Mouse (Mus musculus) heart, postnatal 25 days (tissue): ENCODE measurements around the gene Ldhd. TPM values are rescaled to one million over a fixed set of nuclear protein-coding genes. Genes with fewer than 3 reads are reported as not detected.

Experiments
- DNase-seq: peaks from one replicate; pipeline ENCODE4 v3.0.0; 2022; ENCODE audit warnings: low spot score
- intact Hi-C: fragments of 180-260 bp; cut with DNase I; formaldehyde crosslinking; loops from one replicate; pipeline ENCODE4 v1.15.1; 2025
- total RNA-seq, 2 experiments: library from RNA; stranded (reverse); gene quantifications; 2 replicates each; pipeline ENCODE4 v1.2.3; 2021

Ldhd gene
- total RNA-seq, 2 experiments from 2014 or later, result 25.1 to 28.1 TPM

- intact Hi-C loops, result loop anchor here (2.0 to 5.0 kb wide), 2 partner anchors 25 to 258 kb away; no protein-coding TSS in a partner anchor
- DNase-seq, result no peak
These were observed 30.3 kb downstream of the Ldhd start for GRCm38 (mm10) chr8:111599707-111600444.

GRCm38 (mm10) chr8:111597310-111597709 lies 32.9 kb downstream of the Ldhd start:
- DNase-seq, result no peak
- intact Hi-C loops, result loop anchor here (2.0 to 5.0 kb wide), 3 partner anchors 49 to 255 kb away; partner anchors contain the start of gene Znrf1

GRCm38 (mm10) chr8:111596485-111596821 lies 33.7 kb downstream of the Ldhd start:
- no peak for DNase-seq
- intact Hi-C loops, result loop anchor here (2.0 to 5.0 kb wide), 3 partner anchors 48 to 254 kb away; partner anchors contain the start of gene Znrf1

- DNase-seq, result peak; percentile 14
- intact Hi-C loops, result loop anchor here (2.0 to 5.0 kb wide), 3 partner anchors 47 to 254 kb away; partner anchors contain the start of gene Znrf1
These were observed 34.3 kb downstream of the Ldhd start for GRCm38 (mm10) chr8:111595712-111596484.

GRCm38 (mm10) chr8:111594951-111595350 lies 35.2 kb downstream of the Ldhd start:
- no peak for DNase-seq
- intact Hi-C loops, result loop anchor here (5.0 kb wide), 1 partner anchor 253 kb away; no protein-coding TSS in a partner anchor

DNA sequence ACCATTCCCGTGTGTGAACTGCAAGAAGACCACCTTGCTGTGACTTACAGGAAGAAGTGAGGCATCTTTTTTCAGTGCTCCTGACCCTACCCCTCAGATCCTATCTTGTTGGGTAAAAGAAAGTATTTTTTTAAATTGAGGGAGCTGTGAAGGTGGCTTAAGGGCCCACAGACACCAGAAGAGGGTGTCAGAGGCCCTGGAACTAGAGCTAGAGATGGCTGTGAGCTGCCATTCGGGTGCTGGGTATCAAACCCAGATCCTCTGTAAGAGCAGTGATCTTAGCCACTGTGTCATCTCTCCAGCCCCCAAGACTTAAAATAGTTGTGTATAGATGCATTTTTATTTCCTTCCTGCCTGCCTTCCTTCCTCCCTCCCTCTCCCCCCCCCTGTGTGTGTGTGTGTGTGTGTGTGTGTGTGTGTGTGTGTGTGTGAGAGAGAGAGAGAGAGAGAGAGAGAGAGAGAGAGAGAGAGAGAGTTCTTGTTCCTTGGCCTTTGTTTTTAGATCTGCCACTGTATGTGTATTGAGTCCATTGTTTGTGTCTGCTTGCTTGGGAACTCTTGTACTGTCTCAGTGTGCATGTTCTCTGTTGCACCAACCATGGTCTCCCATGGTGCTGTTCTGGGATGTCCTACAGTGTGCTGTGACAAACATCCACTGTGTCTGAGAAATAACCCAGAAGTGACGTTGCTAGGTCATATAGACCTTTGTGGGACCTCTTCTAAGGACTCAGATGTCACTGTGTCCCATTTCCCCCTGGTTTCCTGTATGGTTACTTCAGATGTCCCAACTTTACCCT lies 35.9 kb downstream of the Ldhd start:
- intact Hi-C loops, result no loop called here
- DNase-seq, result no peak

GRCm38 (mm10) chr8:111592390-111592910 lies 37.7 kb downstream of the Ldhd start:
- intact Hi-C loops, result no loop called here
- DNase-seq, result no peak

DNA sequence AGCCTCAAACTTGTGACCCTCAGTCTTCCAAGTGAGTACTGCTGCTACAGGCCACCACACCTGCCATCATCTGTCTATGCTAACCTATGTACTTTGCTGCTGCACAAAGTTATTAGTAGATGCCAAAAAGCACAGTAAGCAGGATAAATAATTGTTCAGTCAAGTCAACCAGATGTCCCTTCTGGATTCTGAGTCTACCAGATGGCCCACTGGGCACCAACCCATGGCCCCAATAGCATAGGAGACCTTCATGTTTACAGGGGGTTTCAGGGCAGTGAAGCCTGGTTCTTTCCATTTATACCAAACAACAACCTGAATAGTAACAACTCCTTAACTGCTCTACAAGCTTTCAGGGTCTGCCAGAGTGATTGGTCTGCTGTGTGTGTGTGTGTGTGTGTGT lies 39.0 kb downstream of the Ldhd start:
- no peak for DNase-seq
- intact Hi-C loops, result no loop called here

DNA sequence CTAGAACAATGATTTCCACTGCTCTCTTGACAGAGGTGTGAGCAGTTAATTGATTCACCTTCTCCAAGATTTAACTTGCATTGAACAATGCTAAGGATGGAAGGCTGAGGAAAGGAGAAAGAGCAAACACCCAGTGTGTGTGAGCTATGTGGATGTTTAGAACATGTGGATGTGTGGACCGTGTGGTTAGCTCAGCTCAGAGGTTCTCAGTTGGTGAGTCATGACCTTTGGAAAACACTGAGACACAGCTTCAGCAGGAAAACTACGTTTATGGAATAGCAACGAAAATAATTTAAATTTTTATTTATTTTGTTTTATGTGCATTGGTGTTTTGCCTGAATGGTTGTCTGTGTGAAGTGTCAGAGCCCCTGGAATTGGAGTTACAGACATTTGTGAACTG lies 40.0 kb downstream of the Ldhd start:
- DNase-seq, result no peak
- intact Hi-C loops, result no loop called here

- no peak for DNase-seq
- intact Hi-C loops, result no loop called here
These were observed 41.8 kb downstream of the Ldhd start for GRCm38 (mm10) chr8:111588336-111588735.

GRCm38 (mm10) chr8:111587545-111588094 lies 42.6 kb downstream of the Ldhd start:
- no peak for DNase-seq
- intact Hi-C loops, result no loop called here

DNA sequence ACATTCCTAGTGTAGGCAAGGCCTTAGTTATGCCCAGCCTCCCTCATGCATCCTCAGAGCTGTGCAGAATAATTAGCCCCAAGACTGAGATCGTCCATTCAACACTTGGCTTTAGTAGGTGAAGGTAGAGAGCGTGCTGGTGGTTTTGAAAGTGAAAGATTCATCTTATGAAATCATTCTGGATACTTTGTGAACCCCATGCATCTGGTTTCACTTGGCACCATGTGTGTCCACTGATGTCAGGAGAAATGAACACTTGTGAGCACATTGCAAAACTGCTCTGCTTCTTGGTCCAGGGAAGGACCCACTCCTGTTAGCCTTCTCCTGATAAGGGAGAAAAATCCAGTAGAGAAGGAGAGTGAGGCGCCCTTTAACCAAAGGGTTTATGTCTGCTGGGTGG lies 45.2 kb downstream of the Ldhd start:
- DNase-seq, result no peak

GRCm38 (mm10) chr8:111582386-111582785 lies 47.8 kb downstream of the Ldhd start:
- no peak for DNase-seq
- intact Hi-C loops, result no loop called here

More for the DNA sequence above, 45.2 kb downstream of the Ldhd start:
- intact Hi-C loops, result no loop called here

- intact Hi-C loops, result no loop called here
- DNase-seq, result no peak
These were observed 49.9 kb downstream of the Ldhd start for GRCm38 (mm10) chr8:111580306-111580705.

- intact Hi-C loops, result no loop called here
- no peak for DNase-seq
These were observed 50.9 kb downstream of the Ldhd start for GRCm38 (mm10) chr8:111579318-111579717.

DNA sequence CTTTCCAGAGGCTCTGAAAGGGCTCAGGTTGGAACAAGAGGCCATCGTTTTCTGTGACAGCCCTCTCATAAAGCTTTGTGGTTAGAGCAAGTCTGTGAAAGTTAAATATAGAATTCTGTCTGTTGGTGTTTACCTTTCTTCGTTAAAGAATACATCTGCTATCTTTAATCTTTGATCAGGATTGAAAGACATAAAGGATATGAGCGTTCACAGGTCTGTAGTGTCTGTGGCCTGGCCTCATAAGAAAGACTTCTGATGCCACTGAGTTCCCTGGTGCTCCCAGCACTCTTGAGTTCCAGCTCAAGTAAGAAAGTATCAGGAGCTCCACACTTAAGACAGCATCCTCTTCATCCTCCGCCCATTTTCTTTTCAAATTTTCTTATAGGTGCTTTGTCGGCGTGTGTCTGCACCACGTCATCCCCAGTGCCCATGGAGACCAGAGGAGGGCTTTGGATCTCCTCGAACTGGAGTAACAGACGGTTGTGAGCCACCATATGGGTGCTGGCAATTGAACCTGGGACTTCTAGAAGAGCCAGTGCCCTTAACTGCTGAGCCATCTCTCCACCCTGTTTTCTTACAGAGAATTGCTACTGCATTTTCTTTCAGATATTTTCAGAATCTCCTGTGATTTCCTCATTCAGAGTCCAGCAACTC lies 52.2 kb downstream of the Ldhd start:
- DNase-seq, result no peak
- intact Hi-C loops, result no loop called here

DNA sequence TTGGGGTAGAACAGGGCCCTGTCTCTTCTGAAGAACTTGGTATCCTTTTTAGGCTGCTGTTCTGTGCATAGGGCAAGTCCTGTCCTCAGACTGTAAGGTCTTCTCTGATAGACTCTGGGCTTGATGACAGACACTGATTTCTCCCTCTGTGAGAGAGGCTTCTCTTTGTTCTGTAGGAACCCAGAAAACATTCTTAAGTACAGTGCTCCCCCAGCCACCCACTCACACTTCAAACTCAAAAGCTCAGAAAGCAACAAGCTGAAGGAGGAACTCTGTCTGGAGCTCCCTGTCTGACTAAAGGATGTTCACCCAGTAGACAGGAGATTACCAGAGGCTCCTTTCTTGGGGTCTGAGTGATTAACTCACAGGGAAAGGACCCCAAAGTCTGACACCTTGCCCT lies 53.7 kb downstream of the Ldhd start:
- intact Hi-C loops, result no loop called here
- no peak for DNase-seq

- no peak for DNase-seq
- intact Hi-C loops, result no loop called here
These were observed 54.7 kb downstream of the Ldhd start for GRCm38 (mm10) chr8:111575492-111575891.

DNA sequence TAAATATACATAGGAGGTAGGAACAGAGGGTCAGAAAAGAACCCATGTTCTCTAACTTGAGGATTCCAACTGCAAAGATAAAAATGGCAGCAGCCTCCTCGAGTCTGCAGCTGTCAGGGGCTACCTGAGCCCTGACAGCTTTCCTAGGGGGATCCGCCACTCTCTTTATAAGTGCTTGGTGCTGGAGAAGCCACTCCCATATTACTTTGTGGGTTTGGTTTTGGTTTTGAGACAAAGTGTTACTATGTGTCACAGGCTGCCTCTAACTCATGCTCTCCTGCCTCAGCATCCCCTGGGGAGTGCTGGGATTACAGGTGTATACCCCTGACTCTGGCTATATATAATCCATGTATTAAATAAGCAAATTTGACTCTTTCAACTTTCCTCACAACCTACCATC lies 56.2 kb downstream of the Ldhd start:
- intact Hi-C loops, result no loop called here
- DNase-seq, result no peak
